Mouse (Mus musculus) hindbrain, embryonic 14.5 days (tissue): ENCODE measurements around the gene Bicdl1. TPM values are rescaled to one million over a fixed set of nuclear protein-coding genes. Genes with fewer than 3 reads are reported as not detected.

Experiments
- ATAC-seq: fragments of 200-750 bp; cut with Nextera tagmentation; 2 replicates; pipeline ENCODE4 v1.8.0; 2017; ENCODE audit warnings: moderate number of reproducible peaks, mild to moderate bottlenecking, moderate TSS enrichment, moderate library complexity; ENCODE audit not compliant: low FRiP score
- DNase-seq: peaks from one replicate; pipeline ENCODE4 v3.0.0-alpha.2; 2015; ENCODE audit warnings: low spot score
- H3K27ac ChIP-seq: fragments of 300-500 bp; sonication (generic); 2 replicates; pipeline ENCODE4 v1.5.1; 2014; ENCODE audit warnings: mild to moderate bottlenecking, moderate library complexity
- H3K27me3 ChIP-seq: fragments of 300-500 bp; sonication (generic); 2 replicates; pipeline ENCODE4 v1.6.1; 2014; ENCODE audit warnings: mild to moderate bottlenecking, low read length, mixed read lengths; ENCODE audit not compliant: control insufficient read depth, insufficient read depth
- H3K36me3 ChIP-seq: fragments of 300-500 bp; sonication (generic); replicated peaks from 2 replicates; pipeline ENCODE4 v1.6.1; 2014; ENCODE audit not compliant: control insufficient read depth, insufficient read depth
- H3K4me1 ChIP-seq: fragments of 300-500 bp; sonication (generic); replicated peaks from 2 replicates; pipeline ENCODE4 v1.6.1; 2014; ENCODE audit warnings: antibody characterized with exemption, low read length, mixed read lengths; ENCODE audit not compliant: control insufficient read depth, insufficient read depth
- H3K4me2 ChIP-seq: fragments of 300-500 bp; sonication (generic); replicated peaks from 2 replicates; pipeline ENCODE4 v1.6.1; 2014; ENCODE audit warnings: mild to moderate bottlenecking, moderate library complexity
- H3K4me3 ChIP-seq: fragments of 300-500 bp; sonication (generic); replicated peaks from 2 replicates; pipeline ENCODE4 v1.5.1; 2014; ENCODE audit warnings: mild to moderate bottlenecking, low read length
- H3K9ac ChIP-seq: fragments of 300-500 bp; sonication (generic); 2 replicates; pipeline ENCODE4 v1.6.1; 2014
- H3K9me3 ChIP-seq: fragments of 300-500 bp; sonication (generic); 2 replicates; pipeline ENCODE4 v1.6.1; 2016; ENCODE audit warnings: low read length; ENCODE audit not compliant: control insufficient read depth
- WGBS: fragments of 180-500 bp; shearing (Covaris S2); extraction: QIAGEN DNeasy Blood & Tissue Kit; methylation state at CpG from one replicate; pipeline ENCODE4 v1.1.7; 2014; 5-methylcytosine and 5-hydroxymethylcytosine counted together
- polyA plus RNA-seq: library from polyadenylated mRNA; unstranded; fragments of >200 nt; fragmentation: Nextera tagmentation; extraction: Ambion mirVana; gene quantifications from 2 replicates; pipeline ENCODE4 v1.2.1, GENCODE M21; 2014

The Bicdl1 gene
- polyA plus RNA-seq, 1 experiment from 2014 or later = 36.2 TPM

DNA sequence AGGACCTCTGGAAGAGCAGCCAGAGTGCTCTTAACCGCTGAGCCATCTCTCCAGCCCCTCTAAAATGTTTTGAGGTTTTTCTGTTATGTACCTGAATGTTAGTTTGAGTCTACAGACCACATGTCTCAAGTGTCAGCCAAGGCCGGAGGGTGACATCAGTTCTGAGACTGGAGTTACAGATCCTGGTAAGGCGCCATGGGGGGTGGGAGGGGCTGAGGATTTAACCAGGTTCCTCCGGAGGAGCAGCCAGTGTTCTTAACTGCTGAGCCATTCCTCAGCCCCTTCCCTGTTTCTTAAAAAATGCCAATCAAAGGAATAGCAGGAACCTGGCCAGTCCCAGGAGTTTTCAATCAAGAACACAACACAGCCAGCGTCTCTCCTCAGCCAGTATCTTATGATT, 101.1 kb downstream of the Bicdl1 start:
- no peak for ATAC-seq
- H3K36me3 ChIP-seq = no peaks in the 10 kb centered on the region; the same call in 1 of the 2 replicates
- no peak overlapping the region for H3K4me3 ChIP-seq
- H3K27ac ChIP-seq = no peak overlapping the region
- no peak for DNase-seq
- H3K9ac ChIP-seq = no peak overlapping the region; the same call in 1 of the 2 replicates
- no peaks in the 10 kb centered on the region for H3K27me3 ChIP-seq
- H3K4me1 ChIP-seq = peaks cover 26% of the 10 kb centered on the region
- H3K4me2 ChIP-seq = peak overlapping the region; percentile 79
- no peaks in the 10 kb centered on the region for H3K9me3 ChIP-seq
- 52% methylated on average over 5 of the region's 5 CpGs for WGBS

DNA sequence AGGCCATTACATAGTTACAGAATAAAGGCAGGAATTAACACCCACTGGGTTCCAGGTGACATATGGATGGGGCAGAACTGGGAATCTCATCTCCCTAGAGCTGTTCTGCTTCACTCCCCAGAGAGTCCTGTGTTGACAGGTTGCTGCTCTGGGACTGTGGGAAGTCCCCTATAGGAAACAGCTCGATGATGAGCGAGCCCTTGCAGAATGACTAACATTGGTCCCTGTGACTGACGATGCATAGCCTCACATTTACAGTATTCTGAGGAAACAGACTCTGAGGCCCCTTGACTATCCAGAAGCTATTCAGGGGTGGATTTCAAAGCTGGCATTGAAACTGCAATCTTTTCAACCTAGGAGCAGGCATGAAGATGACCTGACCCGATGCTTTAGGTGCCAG, 101.7 kb downstream of the Bicdl1 start:
- Histone ChIP-seq H3K4me1 (peaks cover 26% of the 10 kb centered on the region), H3K27ac (no peak overlapping the region), H3K27me3 (no peaks in the 10 kb centered on the region), H3K4me3 (no peak overlapping the region), H3K9me3 (no peaks in the 10 kb centered on the region), H3K9ac (no peak overlapping the region), H3K4me2 (no peak overlapping the region), H3K36me3 (no peaks in the 10 kb centered on the region; the same call in 1 of the 2 replicates)
- DNase-seq (no peak), ATAC-seq (no peak)
- WGBS = 86% methylated on average over 4 of the region's 4 CpGs

DNA sequence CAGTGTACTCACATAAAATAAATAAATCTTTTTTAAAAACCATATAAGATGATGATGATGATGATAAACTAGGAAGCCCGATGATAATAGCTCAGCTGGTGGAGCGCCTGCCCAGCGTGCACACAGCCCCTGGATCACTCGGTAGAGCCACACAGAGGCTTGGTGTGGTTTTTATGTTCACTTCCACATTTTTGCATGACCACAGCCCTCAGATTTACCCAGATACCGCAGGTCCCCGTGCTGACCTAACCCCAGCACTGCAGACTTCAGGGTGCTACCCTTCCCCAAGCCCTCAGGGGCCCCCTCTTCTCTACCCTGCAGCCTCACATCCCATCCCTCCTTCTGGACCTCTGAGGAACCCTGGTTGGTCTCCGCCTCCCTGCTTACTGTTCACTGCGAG, 103.3 kb downstream of the Bicdl1 start:
- Histone ChIP-seq H3K9ac (no peak overlapping the region), H3K4me2 (no peak overlapping the region), H3K27me3 (no peaks in the 10 kb centered on the region), H3K4me3 (no peak overlapping the region), H3K36me3 (peaks cover 6% of the 10 kb centered on the region; the same call in 1 of the 2 replicates), H3K27ac (no peak overlapping the region), H3K9me3 (no peaks in the 10 kb centered on the region), H3K4me1 (peaks cover 14% of the 10 kb centered on the region)
- DNase-seq (no peak), ATAC-seq (no peak)
- 79% methylated on average over 8 of the region's 8 CpGs for WGBS

DNA sequence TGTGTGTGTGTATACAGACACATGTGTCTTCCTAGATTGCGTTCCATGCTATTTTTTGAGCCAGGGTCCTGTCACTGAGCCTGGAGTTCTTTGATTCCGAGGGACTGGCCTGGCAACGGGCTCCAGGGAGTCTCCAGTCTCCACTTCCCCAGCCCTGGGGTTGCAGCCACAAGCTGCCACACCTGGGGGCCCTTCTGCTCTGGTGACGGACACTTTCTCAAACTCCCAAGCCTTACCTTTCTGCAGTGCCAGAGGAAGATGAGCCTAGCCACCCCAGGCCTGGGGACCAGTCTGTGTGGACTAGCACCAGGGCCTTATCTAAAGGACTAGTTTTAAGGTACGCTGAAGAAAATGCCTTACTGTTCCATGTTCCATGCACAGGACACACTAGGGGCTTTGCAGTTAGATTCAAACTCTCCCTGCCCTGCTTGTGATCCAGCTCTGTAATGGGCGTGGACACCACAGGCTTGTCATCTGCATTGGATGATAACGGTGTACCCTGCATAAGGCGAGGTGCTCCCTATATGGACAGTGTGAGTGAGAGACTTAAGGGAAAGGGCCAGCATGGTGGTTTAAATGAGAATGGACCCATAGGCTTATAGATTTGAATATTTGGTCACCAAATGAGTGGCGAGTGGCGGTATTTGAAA, 105.1 kb downstream of the Bicdl1 start:
- H3K9me3 ChIP-seq = no peaks in the 10 kb centered on the region
- no peak overlapping the region for H3K4me3 ChIP-seq
- 88% methylated on average over 10 of the region's 10 CpGs for WGBS
- DNase-seq (no peak), ATAC-seq (no peak)
- H3K9ac ChIP-seq = no peak overlapping the region
- peaks cover 16% of the 10 kb centered on the region for H3K36me3 ChIP-seq
- no peak overlapping the region for H3K27ac ChIP-seq
- H3K4me1 ChIP-seq = peaks cover 5% of the 10 kb centered on the region
- H3K4me2 ChIP-seq = no peak overlapping the region
- no peaks in the 10 kb centered on the region for H3K27me3 ChIP-seq

DNA sequence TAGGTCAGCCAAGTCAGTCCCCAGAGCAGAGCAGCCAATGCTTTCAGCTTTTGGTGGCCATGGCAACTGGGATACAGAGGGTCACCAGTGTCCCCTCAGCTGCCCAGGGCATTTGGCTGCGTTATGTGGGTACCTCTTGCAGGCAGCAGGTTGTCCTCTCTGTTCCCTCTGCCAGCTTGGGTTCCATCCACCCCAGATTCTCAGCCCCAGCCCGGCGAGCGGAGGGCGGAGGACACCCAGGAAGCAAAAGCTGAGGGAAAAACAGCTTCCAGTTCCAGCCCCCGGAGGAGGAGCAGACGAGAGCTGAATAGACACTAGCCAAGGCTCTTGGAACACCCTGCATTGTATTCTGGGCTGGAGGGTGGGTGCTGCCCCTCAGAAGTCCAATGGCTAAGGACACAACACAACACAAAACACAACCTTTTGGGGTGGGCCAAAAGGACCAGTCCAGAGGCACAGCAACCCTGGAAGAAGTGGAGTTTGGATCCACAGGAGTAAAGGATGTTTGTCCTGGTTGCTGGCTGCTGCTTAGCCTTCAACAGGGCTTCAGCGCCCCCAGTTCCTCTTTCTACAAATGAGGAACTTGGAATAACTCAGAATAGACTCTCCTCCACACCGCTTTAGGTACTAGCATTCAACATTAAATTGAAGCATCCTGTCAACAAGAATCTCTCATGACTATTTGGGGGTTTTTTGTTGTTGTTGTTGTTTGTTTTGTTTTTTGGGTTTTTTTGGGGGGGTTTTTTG, 107.6 kb downstream of the Bicdl1 start:
- DNase-seq (no peak), ATAC-seq (no peak)
- Histone ChIP-seq H3K27me3 (no peaks in the 10 kb centered on the region), H3K9me3 (no peaks in the 10 kb centered on the region), H3K27ac (no peak overlapping the region), H3K4me3 (no peak overlapping the region), H3K4me1 (no peaks in the 10 kb centered on the region), H3K4me2 (no peak overlapping the region), H3K9ac (no peak overlapping the region), H3K36me3 (peaks cover 40% of the 10 kb centered on the region)
- WGBS = 79% methylated on average over 9 of the region's 9 CpGs

DNA sequence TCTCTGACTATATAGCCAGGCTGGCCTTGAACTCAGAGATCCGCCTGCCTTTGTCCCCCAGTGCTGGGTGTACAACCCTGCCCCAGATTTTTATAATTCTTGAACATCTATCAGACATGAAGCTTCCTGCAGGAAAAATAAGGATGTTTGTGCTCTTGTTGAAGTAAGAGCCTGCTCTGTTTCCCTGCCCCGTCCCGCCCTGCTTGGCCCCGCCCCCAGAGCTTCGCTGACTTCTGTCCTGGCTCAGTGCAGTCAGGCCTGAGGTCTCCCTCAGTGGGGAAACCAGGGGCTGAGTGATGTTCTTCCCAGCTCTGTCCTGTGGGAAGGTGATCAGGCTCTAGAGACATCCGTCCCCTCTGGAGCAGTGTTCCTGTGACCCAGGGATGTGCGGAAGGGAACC, 108.7 kb downstream of the Bicdl1 start:
- H3K9me3 ChIP-seq = no peaks in the 10 kb centered on the region
- H3K9ac ChIP-seq = no peak overlapping the region
- no peak for ATAC-seq
- no peak overlapping the region for H3K27ac ChIP-seq
- no peaks in the 10 kb centered on the region for H3K27me3 ChIP-seq
- H3K4me3 ChIP-seq = no peak overlapping the region
- H3K4me2 ChIP-seq = no peak overlapping the region
- H3K36me3 ChIP-seq = peaks cover 49% of the 10 kb centered on the region
- no peaks in the 10 kb centered on the region for H3K4me1 ChIP-seq
- no peak for DNase-seq
- WGBS = 91% methylated on average over 7 of the region's 7 CpGs

DNA sequence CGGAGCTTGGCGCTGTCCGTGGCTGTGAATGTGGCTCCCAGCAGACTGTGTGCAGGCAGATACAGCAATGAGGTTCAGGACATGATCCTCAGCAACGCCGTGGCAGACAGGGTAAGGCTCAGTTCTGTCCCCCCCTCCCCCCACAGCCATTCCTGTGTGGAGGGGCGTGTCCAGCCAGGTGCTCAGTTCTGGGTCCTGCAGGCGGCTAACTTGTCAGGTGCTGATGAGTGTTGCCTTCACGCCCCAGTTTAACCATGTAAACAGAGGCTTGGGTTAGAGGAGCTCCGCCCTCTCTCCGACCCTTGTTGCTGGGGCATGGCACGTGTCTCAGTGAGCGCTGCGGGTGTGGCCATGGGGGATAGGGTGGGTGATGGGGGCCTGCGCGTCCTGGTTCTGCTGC, 111.7 kb downstream of the Bicdl1 start:
- no peaks in the 10 kb centered on the region for H3K4me1 ChIP-seq
- 97% methylated on average over 15 of the region's 15 CpGs for WGBS
- H3K4me3 ChIP-seq = no peak overlapping the region
- ATAC-seq = no peak
- no peaks in the 10 kb centered on the region for H3K27me3 ChIP-seq
- no peaks in the 10 kb centered on the region for H3K9me3 ChIP-seq
- no peak overlapping the region for H3K9ac ChIP-seq
- no peak overlapping the region for H3K27ac ChIP-seq
- DNase-seq = no peak
- peaks cover 79% of the 10 kb centered on the region for H3K36me3 ChIP-seq
- H3K4me2 ChIP-seq = no peak overlapping the region

DNA sequence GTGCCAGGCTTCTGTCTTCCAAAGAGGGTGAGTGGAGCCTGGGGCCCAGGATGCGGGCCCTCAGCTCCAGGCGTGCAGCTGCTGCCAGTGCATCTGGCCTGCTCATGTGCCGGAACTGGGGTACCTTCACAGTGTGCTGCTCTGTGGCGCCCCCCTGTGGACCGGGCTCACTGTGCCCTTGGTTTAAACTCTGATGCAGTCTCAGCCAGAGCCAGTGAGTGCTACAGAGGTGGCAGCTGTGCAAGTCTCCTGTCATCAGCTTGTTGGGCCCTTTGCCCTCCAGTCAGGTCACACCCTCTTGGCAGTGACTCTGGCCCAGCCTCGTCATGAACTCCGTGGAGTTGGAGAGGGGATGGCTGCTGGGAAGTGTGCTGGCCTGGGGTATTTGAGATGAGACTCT, 116.5 kb downstream of the Bicdl1 start:
- H3K9me3 ChIP-seq = no peaks in the 10 kb centered on the region
- H3K4me2 ChIP-seq = no peak overlapping the region
- no peak overlapping the region for H3K27ac ChIP-seq
- ATAC-seq (no peak), DNase-seq (no peak)
- no peak overlapping the region for H3K9ac ChIP-seq
- no peaks in the 10 kb centered on the region for H3K4me1 ChIP-seq
- H3K27me3 ChIP-seq = no peaks in the 10 kb centered on the region
- peaks cover 97% of the 10 kb centered on the region for H3K36me3 ChIP-seq
- H3K4me3 ChIP-seq = no peak overlapping the region
- 85% methylated on average over 7 of the region's 7 CpGs for WGBS

DNA sequence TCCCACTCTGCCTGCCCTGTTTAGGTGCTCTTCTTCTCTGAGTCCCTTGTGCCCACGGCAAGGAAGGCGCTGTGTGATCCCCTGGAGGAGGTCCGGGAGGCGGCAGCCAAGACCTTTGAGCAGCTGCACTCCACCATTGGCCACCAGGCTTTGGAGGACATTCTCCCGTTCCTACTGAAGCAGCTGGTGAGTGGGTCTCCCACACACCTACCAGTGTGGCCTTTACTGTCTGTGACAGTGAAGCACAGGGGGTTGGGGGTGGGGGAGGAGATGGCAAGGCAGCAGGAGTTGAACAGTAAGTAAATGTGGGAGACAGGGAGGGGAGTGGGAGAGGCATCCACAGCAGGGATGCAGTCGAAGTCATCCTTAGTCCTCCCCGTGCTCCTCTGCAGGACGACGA, 118.1 kb downstream of the Bicdl1 start:
- Histone ChIP-seq H3K9ac (no peak overlapping the region), H3K4me3 (no peak overlapping the region), H3K9me3 (no peaks in the 10 kb centered on the region), H3K27me3 (no peaks in the 10 kb centered on the region), H3K4me2 (no peak overlapping the region), H3K36me3 (peaks cover 99% of the 10 kb centered on the region), H3K4me1 (no peaks in the 10 kb centered on the region), H3K27ac (no peak overlapping the region)
- 94% methylated on average over 9 of the region's 9 CpGs for WGBS
- DNase-seq (no peak), ATAC-seq (no peak)
